Mouse (Mus musculus): ENCODE measurements around the gene Polr3g. TPM values are rescaled to one million over a fixed set of nuclear protein-coding genes. Genes with fewer than 3 reads are reported as not detected.

Gene Polr3g
- total and polyA plus RNA-seq, 2 experiments, result 1.9 to 8.7 TPM

DNA sequence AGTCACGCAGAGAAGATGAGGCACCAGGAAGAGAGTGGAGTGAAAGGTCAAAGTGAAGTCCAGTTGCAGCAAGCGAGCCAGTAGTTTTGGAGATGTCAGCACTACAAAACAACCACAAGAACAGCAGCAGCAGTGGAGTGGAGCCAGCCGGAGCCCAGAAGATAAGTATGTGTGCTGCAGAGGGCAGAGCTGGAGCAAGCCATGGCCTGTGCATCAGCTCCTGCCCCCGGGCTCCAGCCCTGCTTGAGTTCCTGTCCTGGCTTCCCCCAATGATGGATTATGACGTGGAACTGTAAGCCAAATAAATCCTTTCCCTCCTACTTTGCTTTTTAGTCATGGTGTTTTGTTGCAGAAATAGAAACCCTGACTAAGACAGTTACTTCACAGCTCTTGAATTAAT lies 26.6 kb downstream of the Polr3g start:
- peaks cover 21% of the 10 kb centered on the region for H3K36me3 ChIP-seq (ENCODE audit: control insufficient read depth, insufficient read depth, low read length)
- no peak for TF ChIP-seq CTCF (IDR thresholded peaks at IDR 0.05; ENCODE audit: low read depth, low read length)
- TF ChIP-seq POLR2A (IDR thresholded peaks at IDR 0.05; ENCODE audit: extremely low read depth, insufficient read depth, low read length), result no peak
- H3K4me3 ChIP-seq (ENCODE audit: insufficient read depth, low read depth, low read length), result no peak overlapping the region
- WGBS, result 81% methylated on average over 5 of the region's 5 CpGs
- H3K9ac ChIP-seq (ENCODE audit: low read depth, low read length), result no peak overlapping the region
- no peaks in the 10 kb centered on the region for H3K27me3 ChIP-seq (ENCODE audit: control insufficient read depth, insufficient read depth, low read length)
- no peaks in the 10 kb centered on the region for H3K79me2 ChIP-seq (ENCODE audit: control insufficient read depth, insufficient read depth, low read length)
- no peak overlapping the region for H3K27ac ChIP-seq (replicated peaks; ENCODE audit: insufficient read depth, low read depth, low read length)
- no peaks in the 10 kb centered on the region for H3K4me1 ChIP-seq (ENCODE audit: control insufficient read depth, insufficient read depth, low read length)
- no peak for DNase-seq (ENCODE audit: extremely low read depth, low read depth, low spot score)

DNA sequence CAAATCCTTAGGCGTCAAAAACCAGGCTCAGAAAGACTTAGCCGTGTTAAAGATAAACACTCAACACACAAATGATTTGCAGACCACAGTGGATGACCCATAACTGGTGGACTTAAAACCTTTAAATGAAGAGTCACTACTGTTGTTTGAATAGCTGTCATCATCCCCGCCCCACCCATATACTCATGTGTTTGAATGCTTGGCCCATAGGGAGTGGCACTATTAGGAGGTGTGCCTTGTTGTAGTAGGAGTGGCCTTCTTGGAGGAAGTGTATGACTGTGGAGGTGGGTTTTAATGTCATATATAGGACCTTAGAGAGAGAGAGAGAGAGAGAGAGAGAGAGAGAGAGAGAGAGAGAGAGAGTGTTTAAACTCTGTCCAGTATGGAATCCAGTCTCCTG lies 27.7 kb downstream of the Polr3g start:
- H3K79me2 ChIP-seq (ENCODE audit: control insufficient read depth, insufficient read depth, low read length), result no peaks in the 10 kb centered on the region
- no peak overlapping the region for H3K27ac ChIP-seq (replicated peaks; ENCODE audit: insufficient read depth, low read depth, low read length)
- H3K27me3 ChIP-seq (ENCODE audit: control insufficient read depth, insufficient read depth, low read length), result no peaks in the 10 kb centered on the region
- peaks cover 21% of the 10 kb centered on the region for H3K36me3 ChIP-seq (ENCODE audit: control insufficient read depth, insufficient read depth, low read length)
- TF ChIP-seq POLR2A (IDR thresholded peaks at IDR 0.05; ENCODE audit: extremely low read depth, insufficient read depth, low read length) (no peak), CTCF (IDR thresholded peaks at IDR 0.05; ENCODE audit: low read depth, low read length) (no peak)
- no peak for DNase-seq (ENCODE audit: extremely low read depth, low read depth, low spot score)
- H3K4me3 ChIP-seq (ENCODE audit: insufficient read depth, low read depth, low read length), result no peak overlapping the region
- WGBS, result 98% methylated on average over 3 of the region's 3 CpGs
- H3K9ac ChIP-seq (ENCODE audit: low read depth, low read length), result no peak overlapping the region
- no peaks in the 10 kb centered on the region for H3K4me1 ChIP-seq (ENCODE audit: control insufficient read depth, insufficient read depth, low read length)

DNA sequence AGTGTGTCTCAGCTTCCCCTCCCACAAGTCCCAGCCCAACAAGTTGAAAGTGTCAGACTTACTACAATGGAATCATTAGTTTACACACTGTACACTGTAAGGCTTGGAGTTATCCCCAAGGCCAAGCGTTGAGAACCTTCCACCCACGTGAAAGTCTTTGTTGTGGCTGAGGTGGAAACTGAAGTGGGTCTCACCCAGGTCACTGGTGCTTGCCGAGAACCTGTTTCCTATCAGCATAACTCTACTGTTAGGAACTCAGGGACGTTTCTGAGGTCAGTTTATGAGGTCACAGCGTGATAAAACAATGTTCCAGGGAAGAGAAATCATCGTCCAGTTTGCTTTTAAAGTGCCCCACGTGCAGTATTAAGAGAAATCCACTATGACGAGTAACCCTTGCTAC lies 35.5 kb downstream of the Polr3g start:
- no peak for TF ChIP-seq POLR2A (IDR thresholded peaks at IDR 0.05; ENCODE audit: extremely low read depth, insufficient read depth, low read length)
- no peak for TF ChIP-seq CTCF (IDR thresholded peaks at IDR 0.05; ENCODE audit: low read depth, low read length)
- Histone ChIP-seq H3K36me3 (ENCODE audit: control insufficient read depth, insufficient read depth, low read length) (peaks cover 33% of the 10 kb centered on the region), H3K79me2 (ENCODE audit: control insufficient read depth, insufficient read depth, low read length) (no peaks in the 10 kb centered on the region), H3K27me3 (ENCODE audit: control insufficient read depth, insufficient read depth, low read length) (no peaks in the 10 kb centered on the region), H3K4me1 (ENCODE audit: control insufficient read depth, insufficient read depth, low read length) (no peaks in the 10 kb centered on the region), H3K4me3 (ENCODE audit: insufficient read depth, low read depth, low read length) (no peak overlapping the region), H3K27ac (replicated peaks; ENCODE audit: insufficient read depth, low read depth, low read length) (no peak overlapping the region), H3K9ac (ENCODE audit: low read depth, low read length) (no peak overlapping the region)
- WGBS, result 80% methylated on average over 8 of the region's 8 CpGs
- no peak for DNase-seq (ENCODE audit: extremely low read depth, low read depth, low spot score)

DNA sequence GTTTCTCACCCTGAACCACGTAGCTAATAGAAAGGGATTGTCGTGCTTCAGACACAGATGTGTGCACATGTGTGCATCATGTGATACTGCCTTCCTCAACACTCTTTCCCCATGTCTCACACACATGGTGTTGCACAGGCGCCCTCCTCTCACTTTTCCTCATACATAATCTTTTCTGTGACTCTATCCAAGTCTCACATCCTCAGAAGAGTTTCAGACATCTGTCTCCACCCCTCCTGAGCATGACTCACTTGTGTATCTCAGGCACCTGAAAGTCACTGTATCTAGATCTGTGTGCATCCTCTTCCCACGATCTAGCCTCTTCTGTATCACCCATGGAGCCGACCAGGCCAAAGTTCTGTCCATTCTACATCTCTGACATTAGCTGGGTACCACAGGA lies 43.1 kb downstream of the Polr3g start:
- peaks cover 50% of the 10 kb centered on the region for H3K36me3 ChIP-seq (ENCODE audit: control insufficient read depth, insufficient read depth, low read length)
- H3K79me2 ChIP-seq (ENCODE audit: control insufficient read depth, insufficient read depth, low read length), result peaks cover 8% of the 10 kb centered on the region; the same call in 1 of the 2 replicates
- DNase-seq (ENCODE audit: extremely low read depth, low read depth, low spot score), result no peak
- peaks cover 8% of the 10 kb centered on the region for H3K4me1 ChIP-seq (ENCODE audit: control insufficient read depth, insufficient read depth, low read length)
- H3K27me3 ChIP-seq (ENCODE audit: control insufficient read depth, insufficient read depth, low read length), result no peaks in the 10 kb centered on the region
- H3K27ac ChIP-seq (replicated peaks; ENCODE audit: insufficient read depth, low read depth, low read length), result no peak overlapping the region
- no peak overlapping the region for H3K4me3 ChIP-seq (ENCODE audit: insufficient read depth, low read depth, low read length)
- H3K9ac ChIP-seq (ENCODE audit: low read depth, low read length), result no peak overlapping the region
- no peak for TF ChIP-seq POLR2A (IDR thresholded peaks at IDR 0.05; ENCODE audit: extremely low read depth, insufficient read depth, low read length)
- no peak for TF ChIP-seq CTCF (IDR thresholded peaks at IDR 0.05; ENCODE audit: low read depth, low read length)
- 84% methylated on average over 5 of the region's 5 CpGs for WGBS

DNA sequence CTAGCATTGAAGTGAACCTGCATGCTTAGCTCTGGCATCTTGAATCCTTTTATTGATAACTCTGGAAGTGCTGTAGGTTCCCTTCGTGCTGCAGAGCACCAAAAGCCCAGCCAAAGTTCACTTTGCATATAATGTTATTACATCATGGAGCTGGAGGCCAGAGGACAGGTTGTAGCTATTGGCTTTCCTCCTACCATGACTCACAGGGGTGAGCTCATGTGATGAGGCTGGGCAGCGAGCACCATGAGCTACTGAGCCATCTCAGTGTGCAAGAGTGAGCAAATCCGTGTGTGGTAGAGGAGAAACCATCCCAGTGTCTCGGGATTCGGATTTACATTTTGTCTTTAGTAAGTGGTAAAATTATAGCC lies 46.5 kb downstream of the Polr3g start:
- 47% methylated on average over 5 of the region's 5 CpGs for WGBS
- H3K79me2 ChIP-seq (ENCODE audit: control insufficient read depth, insufficient read depth, low read length), result peaks cover 13% of the 10 kb centered on the region; the same call in 1 of the 2 replicates
- peak overlapping the region; percentile 32; the same call in 1 of the 2 replicates for H3K27ac ChIP-seq (replicated peaks; ENCODE audit: insufficient read depth, low read depth, low read length)
- no peak overlapping the region for H3K9ac ChIP-seq (ENCODE audit: low read depth, low read length)
- H3K4me3 ChIP-seq (ENCODE audit: insufficient read depth, low read depth, low read length), result no peak overlapping the region
- H3K27me3 ChIP-seq (ENCODE audit: control insufficient read depth, insufficient read depth, low read length), result no peaks in the 10 kb centered on the region
- peak; percentile 68 for DNase-seq (ENCODE audit: extremely low read depth, low read depth, low spot score)
- H3K4me1 ChIP-seq (ENCODE audit: control insufficient read depth, insufficient read depth, low read length), result peaks cover 8% of the 10 kb centered on the region
- TF ChIP-seq CTCF (IDR thresholded peaks at IDR 0.05; ENCODE audit: low read depth, low read length) (no peak), POLR2A (IDR thresholded peaks at IDR 0.05; ENCODE audit: extremely low read depth, insufficient read depth, low read length) (no peak)
- H3K36me3 ChIP-seq (ENCODE audit: control insufficient read depth, insufficient read depth, low read length), result peaks cover 39% of the 10 kb centered on the region

DNA sequence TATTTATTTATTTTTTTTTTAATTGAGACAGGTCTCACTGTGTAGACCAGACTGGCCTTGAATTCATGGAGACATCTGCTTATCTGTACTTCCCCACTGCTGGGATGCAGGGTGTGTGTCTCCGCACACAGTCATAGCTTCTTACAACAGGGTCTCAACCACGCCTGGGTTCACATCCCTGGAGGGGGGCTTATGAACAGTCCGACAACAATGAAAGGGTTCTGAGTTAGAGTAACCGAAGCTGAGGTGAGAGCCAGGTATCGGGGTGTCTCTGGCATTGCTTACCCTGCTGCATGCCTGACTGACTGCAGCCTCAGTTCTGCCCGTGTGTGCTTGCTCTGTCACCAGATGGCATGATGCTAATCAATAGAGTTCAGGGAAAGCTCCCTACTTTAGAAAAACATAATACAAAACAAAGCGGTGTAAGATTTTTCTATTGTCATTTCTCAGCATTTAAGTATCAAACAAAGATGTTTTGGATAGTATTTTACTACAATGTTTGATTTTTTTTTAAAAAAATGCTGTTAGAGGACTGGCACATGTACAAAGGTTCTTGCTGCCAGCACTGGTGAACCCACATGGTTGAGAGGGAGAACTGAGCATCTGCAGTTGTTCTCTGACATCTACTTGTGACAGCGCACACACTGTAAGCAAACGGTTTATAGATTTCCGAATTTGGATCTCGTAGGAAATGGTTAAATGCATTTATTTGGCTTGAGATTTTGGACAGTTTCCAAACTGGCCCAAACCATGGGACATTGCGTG lies 47.1 kb downstream of the Polr3g start:
- no peak overlapping the region for H3K4me3 ChIP-seq (ENCODE audit: insufficient read depth, low read depth, low read length)
- no peaks in the 10 kb centered on the region for H3K27me3 ChIP-seq (ENCODE audit: control insufficient read depth, insufficient read depth, low read length)
- peaks cover 13% of the 10 kb centered on the region; the same call in 1 of the 2 replicates for H3K79me2 ChIP-seq (ENCODE audit: control insufficient read depth, insufficient read depth, low read length)
- TF ChIP-seq POLR2A (IDR thresholded peaks at IDR 0.05; ENCODE audit: extremely low read depth, insufficient read depth, low read length), result no peak
- no peak for TF ChIP-seq CTCF (IDR thresholded peaks at IDR 0.05; ENCODE audit: low read depth, low read length)
- no peak overlapping the region for H3K9ac ChIP-seq (ENCODE audit: low read depth, low read length)
- WGBS, result 42% methylated on average over 12 of the region's 12 CpGs
- peaks cover 11% of the 10 kb centered on the region for H3K4me1 ChIP-seq (ENCODE audit: control insufficient read depth, insufficient read depth, low read length)
- peak overlapping the region; percentile 32; the same call in 1 of the 2 replicates for H3K27ac ChIP-seq (replicated peaks; ENCODE audit: insufficient read depth, low read depth, low read length)
- DNase-seq (ENCODE audit: extremely low read depth, low read depth, low spot score), result peak; percentile 45
- peaks cover 35% of the 10 kb centered on the region for H3K36me3 ChIP-seq (ENCODE audit: control insufficient read depth, insufficient read depth, low read length)

Measured in liver, adult 2 months (tissue).